Mouse (Mus musculus) forebrain, embryonic 16.5 days (tissue): Measurements from ENCODE around the gene Plppr2. TPM values are rescaled to one million over a fixed set of nuclear protein-coding genes. Genes with fewer than 3 reads are reported as not detected.
A peak's percentile ranks its signal among the peaks of the same experiment; 100 is the strongest.

Experiments used
- ATAC-seq: fragments of 200-750 bp; cut with Nextera tagmentation; 2 replicates; pipeline ENCODE4 v1.8.0; 2017; ENCODE audit warnings: mild to moderate bottlenecking, moderate library complexity
- H3K27ac ChIP-seq: fragments of 300-500 bp; sonication (generic); 2 replicates; pipeline ENCODE4 v1.5.1; 2014; ENCODE audit warnings: low read length, control low read depth
- H3K27me3 ChIP-seq: fragments of 300-500 bp; sonication (generic); replicated peaks from 2 replicates; pipeline ENCODE4 v1.6.1; 2014; ENCODE audit warnings: low read length; ENCODE audit not compliant: control insufficient read depth, insufficient read depth
- H3K36me3 ChIP-seq: fragments of 300-500 bp; sonication (generic); 2 replicates; pipeline ENCODE4 v1.6.1; 2014; ENCODE audit not compliant: control insufficient read depth, insufficient read depth
- H3K4me1 ChIP-seq: fragments of 300-500 bp; sonication (generic); replicated peaks from 2 replicates; pipeline ENCODE4 v1.6.1; 2014; ENCODE audit warnings: low read length; ENCODE audit not compliant: control insufficient read depth, insufficient read depth
- H3K4me2 ChIP-seq: fragments of 300-500 bp; sonication (generic); 2 replicates; pipeline ENCODE4 v1.6.1; 2014; ENCODE audit warnings: mild to moderate bottlenecking, low read length, control low read depth
- H3K4me3 ChIP-seq: fragments of 300-500 bp; sonication (generic); replicated peaks from 2 replicates; pipeline ENCODE4 v1.5.1; 2014; ENCODE audit warnings: mild to moderate bottlenecking, low read length, control low read depth
- H3K9ac ChIP-seq: fragments of 300-500 bp; sonication (generic); replicated peaks from 2 replicates; pipeline ENCODE4 v1.6.1; 2014; ENCODE audit warnings: low read depth, low read length, control low read depth
- H3K9me3 ChIP-seq: fragments of 300-500 bp; sonication (generic); 2 replicates; pipeline ENCODE4 v1.6.1; 2016; ENCODE audit warnings: low read length; ENCODE audit not compliant: control insufficient read depth
- WGBS: fragments of 180-500 bp; shearing (Covaris S2); extraction: QIAGEN DNeasy Blood & Tissue Kit; methylation state at CpG from one replicate; pipeline ENCODE4 v1.1.7; 2014; 5-methylcytosine and 5-hydroxymethylcytosine counted together
- polyA plus RNA-seq: library from polyadenylated mRNA; unstranded; fragments of >200 nt; fragmentation: Nextera tagmentation; extraction: Ambion mirVana; gene quantifications from 2 replicates; pipeline ENCODE4 v1.2.1, GENCODE M21; 2015

Plppr2 gene
- polyA plus RNA-seq, 1 experiment from 2014 or later, result 89.9 TPM

- peak overlapping the region; percentile 68 for H3K4me2 ChIP-seq
- H3K27ac ChIP-seq, result peak overlapping the region; percentile 97
- peak overlapping the region; percentile 90 for H3K9ac ChIP-seq
- 3% methylated on average over 18 of the region's 18 CpGs for WGBS
- peaks cover 8% of the 10 kb centered on the region for H3K27me3 ChIP-seq
- no peaks in the 10 kb centered on the region for H3K9me3 ChIP-seq
- peaks cover 25% of the 10 kb centered on the region for H3K4me1 ChIP-seq
- ATAC-seq, result peak; percentile 34
- peak overlapping the region; percentile 78 for H3K4me3 ChIP-seq
- H3K36me3 ChIP-seq, result no peaks in the 10 kb centered on the region
Measured at GRCm38 (mm10) chr9:21955225-21955569, 18.4 kb downstream of the Plppr2 start.

- Histone ChIP-seq H3K9me3 (no peaks in the 10 kb centered on the region), H3K4me3 (peak within 1 kb of the TSS; percentile 78), H3K9ac (peak within 1 kb of the TSS; percentile 90), H3K4me2 (peak within 1 kb of the TSS; percentile 75), H3K4me1 (peaks cover 25% of the 10 kb centered on the region), H3K27ac (peak within 1 kb of the TSS; percentile 97), H3K27me3 (peaks cover 13% of the 10 kb centered on the region), H3K36me3 (no peaks in the 10 kb centered on the region)
- ATAC-seq, result peak; percentile 98
- under 1% methylated on average over 54 of the region's 54 CpGs for WGBS
Measured at GRCm38 (mm10) chr9:21955570-21956281, 18.9 kb downstream of the Plppr2 start, which contains the start of gene Swsap1. TSS of gene Swsap1 (plus strand) at chr9:21955755.

GRCm38 (mm10) chr9:21958372-21958771 lies 21.5 kb downstream of the Plppr2 start:
- H3K9me3 ChIP-seq, result no peaks in the 10 kb centered on the region
- no peak overlapping the region for H3K4me2 ChIP-seq
- no peak for ATAC-seq
- H3K4me3 ChIP-seq, result no peak overlapping the region
- peaks cover 37% of the 10 kb centered on the region for H3K27me3 ChIP-seq
- H3K4me1 ChIP-seq, result peaks cover 37% of the 10 kb centered on the region
- H3K36me3 ChIP-seq, result no peaks in the 10 kb centered on the region
- H3K9ac ChIP-seq, result no peak overlapping the region
- 89% methylated on average over 5 of the region's 5 CpGs for WGBS
- no peak overlapping the region for H3K27ac ChIP-seq

GRCm38 (mm10) chr9:21959244-21959643 lies 22.4 kb downstream of the Plppr2 start:
- ATAC-seq, result no peak
- H3K4me3 ChIP-seq, result no peak overlapping the region
- no peaks in the 10 kb centered on the region for H3K36me3 ChIP-seq
- H3K27me3 ChIP-seq, result peaks cover 38% of the 10 kb centered on the region
- peaks cover 29% of the 10 kb centered on the region for H3K4me1 ChIP-seq
- no peak overlapping the region for H3K27ac ChIP-seq
- 90% methylated on average over 7 of the region's 7 CpGs for WGBS
- H3K4me2 ChIP-seq, result no peak overlapping the region
- H3K9me3 ChIP-seq, result no peaks in the 10 kb centered on the region
- no peak overlapping the region for H3K9ac ChIP-seq

GRCm38 (mm10) chr9:21960135-21960534 lies 23.3 kb downstream of the Plppr2 start:
- Histone ChIP-seq H3K4me1 (peaks cover 24% of the 10 kb centered on the region), H3K27ac (no peak overlapping the region), H3K9me3 (no peaks in the 10 kb centered on the region), H3K4me2 (no peak overlapping the region), H3K27me3 (peaks cover 38% of the 10 kb centered on the region), H3K36me3 (no peaks in the 10 kb centered on the region), H3K9ac (no peak overlapping the region), H3K4me3 (no peak overlapping the region)
- 49% methylated on average over 9 of the region's 9 CpGs for WGBS
- ATAC-seq, result no peak

GRCm38 (mm10) chr9:21960558-21961208 lies 23.9 kb downstream of the Plppr2 start:
- no peak overlapping the region for H3K4me2 ChIP-seq
- WGBS, result 11% methylated on average over 26 of the region's 26 CpGs
- peaks cover 38% of the 10 kb centered on the region for H3K27me3 ChIP-seq
- H3K4me3 ChIP-seq, result no peak overlapping the region
- no peak overlapping the region for H3K27ac ChIP-seq
- no peaks in the 10 kb centered on the region for H3K36me3 ChIP-seq
- peaks cover 22% of the 10 kb centered on the region for H3K4me1 ChIP-seq
- H3K9ac ChIP-seq, result no peak overlapping the region
- H3K9me3 ChIP-seq, result no peaks in the 10 kb centered on the region
- no peak for ATAC-seq

- H3K27ac ChIP-seq, result no peak overlapping the region
- H3K4me2 ChIP-seq, result peak overlapping the region; percentile 76
- H3K36me3 ChIP-seq, result no peaks in the 10 kb centered on the region
- H3K9me3 ChIP-seq, result no peaks in the 10 kb centered on the region
- H3K4me1 ChIP-seq, result peaks cover 19% of the 10 kb centered on the region
- peak overlapping the region; percentile 44 for H3K4me3 ChIP-seq
- no peak overlapping the region for H3K9ac ChIP-seq
- WGBS, result 1% methylated on average over 35 of the region's 35 CpGs
- ATAC-seq, result no peak
- H3K27me3 ChIP-seq, result peaks cover 38% of the 10 kb centered on the region
Measured at GRCm38 (mm10) chr9:21961366-21961980, 24.6 kb downstream of the Plppr2 start.

- H3K9me3 ChIP-seq, result no peaks in the 10 kb centered on the region
- H3K27me3 ChIP-seq, result peaks cover 38% of the 10 kb centered on the region
- peak overlapping the region; percentile 76 for H3K4me2 ChIP-seq
- H3K4me3 ChIP-seq, result peak overlapping the region; percentile 44
- no peak overlapping the region for H3K27ac ChIP-seq
- H3K36me3 ChIP-seq, result no peaks in the 10 kb centered on the region
- under 1% methylated on average over 15 of the region's 15 CpGs for WGBS
- ATAC-seq, result peak; percentile 51
- peak overlapping the region; percentile 47 for H3K9ac ChIP-seq
- peaks cover 16% of the 10 kb centered on the region for H3K4me1 ChIP-seq
Measured at GRCm38 (mm10) chr9:21962010-21962409, 25.2 kb downstream of the Plppr2 start.

GRCm38 (mm10) chr9:21962416-21963059 lies 25.7 kb downstream of the Plppr2 start:
- Histone ChIP-seq H3K9me3 (no peaks in the 10 kb centered on the region), H3K36me3 (no peaks in the 10 kb centered on the region), H3K4me1 (peaks cover 16% of the 10 kb centered on the region), H3K27ac (no peak overlapping the region), H3K4me2 (peak overlapping the region; percentile 76), H3K9ac (peak overlapping the region; percentile 47), H3K27me3 (peaks cover 38% of the 10 kb centered on the region), H3K4me3 (peak overlapping the region; percentile 44)
- 3% methylated on average over 34 of the region's 34 CpGs for WGBS
- peak; percentile 79 for ATAC-seq
